Mouse (Mus musculus): ENCODE results near the gene Arntl.

DNA sequence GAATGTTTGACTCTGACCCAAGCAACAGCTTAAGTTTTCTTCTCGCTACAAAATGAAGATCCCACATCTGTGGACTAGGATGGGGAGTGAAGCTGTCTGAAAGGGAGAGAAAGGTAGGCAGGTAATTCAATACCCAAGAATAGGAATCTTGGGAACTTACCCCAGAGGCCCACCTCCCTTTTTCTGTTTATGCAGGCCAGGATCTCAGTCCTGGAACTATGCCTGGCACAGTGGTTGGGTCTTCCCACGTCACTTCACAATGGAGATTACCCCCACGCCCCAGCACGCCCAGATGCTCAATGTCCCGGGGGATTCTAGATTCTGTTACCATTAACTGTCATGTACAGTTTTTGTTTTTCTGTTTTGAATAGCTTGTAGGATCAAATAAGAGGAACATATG is 84.5 kb downstream of the Arntl start:
- TF ChIP-seq CTCF (IDR thresholded peaks at IDR 0.05; ENCODE audit: low read depth, low read length) (no peak), POLR2A (IDR thresholded peaks at IDR 0.05; ENCODE audit: borderline replicate concordance, low read depth, low read length) (no peak)
